Mouse (Mus musculus) CD8-positive naive resting alpha-beta T cell, adult 2 months (primary cell): Measurements from ENCODE around the gene Muc5b.
"Not testable (repeated sequence)": the region's sequence is repeated elsewhere in the genome, so short reads cannot be mapped to it uniquely, and the experiment has no call there.

Source experiments
- DNase-seq, 2 experiments: peaks; one replicate each; pipeline ENCODE4 v3.0.0; 2022; ENCODE audit warnings: low read depth in 2 of 2, low spot score in 2 of 2

The Muc5b gene

GRCm38 (mm10) chr7:141838779-141839178 lies at the start of gene Muc5b:
Muc5b (plus strand) TSS chr7:141839070.
- DNase-seq, result no peak

GRCm38 (mm10) chr7:141794251-141794650 lies 44.6 kb upstream of the Muc5b start:
- no peak for DNase-seq

- no peak for DNase-seq
Measured at GRCm38 (mm10) chr7:141803206-141803605, 35.7 kb upstream of the Muc5b start.

- DNase-seq, result no peak
Measured at GRCm38 (mm10) chr7:141805384-141805783, 33.5 kb upstream of the Muc5b start.

- DNase-seq, result not testable (repeated sequence)
Measured at GRCm38 (mm10) chr7:141807823-141808222, 31.0 kb upstream of the Muc5b start.

- DNase-seq, result not testable (repeated sequence)
Measured at GRCm38 (mm10) chr7:141809933-141810332, 28.9 kb upstream of the Muc5b start.

- DNase-seq, result no peak
Measured at GRCm38 (mm10) chr7:141813321-141813720, 25.5 kb upstream of the Muc5b start.

- no peak for DNase-seq
Measured at GRCm38 (mm10) chr7:141815361-141815760, 23.5 kb upstream of the Muc5b start.

- no peak for DNase-seq
Measured at GRCm38 (mm10) chr7:141817355-141818075, 21.4 kb upstream of the Muc5b start.

- DNase-seq, result no peak
Measured at GRCm38 (mm10) chr7:141818267-141818666, 20.6 kb upstream of the Muc5b start.

- DNase-seq, result no peak
Measured at GRCm38 (mm10) chr7:141822582-141823261, 16.1 kb upstream of the Muc5b start.

GRCm38 (mm10) chr7:141823699-141824098 lies 15.2 kb upstream of the Muc5b start:
- DNase-seq, result no peak

GRCm38 (mm10) chr7:141824398-141824797 lies 14.5 kb upstream of the Muc5b start:
- no peak for DNase-seq

GRCm38 (mm10) chr7:141835941-141836340 lies 2.9 kb upstream of the Muc5b start:
- DNase-seq, result no peak

GRCm38 (mm10) chr7:141836423-141836822 lies 2.4 kb upstream of the Muc5b start:
- no peak for DNase-seq

GRCm38 (mm10) chr7:141840354-141840753 lies 1.5 kb downstream of the Muc5b start:
- no peak for DNase-seq

- DNase-seq, result no peak
Measured at GRCm38 (mm10) chr7:141861046-141861445, 22.2 kb downstream of the Muc5b start.

GRCm38 (mm10) chr7:141869644-141870043 lies 30.8 kb downstream of the Muc5b start:
- no peak for DNase-seq

- no peak for DNase-seq
Measured at GRCm38 (mm10) chr7:141870553-141870952, 31.7 kb downstream of the Muc5b start.

- DNase-seq, result no peak
Measured at GRCm38 (mm10) chr7:141874891-141875290, 36.0 kb downstream of the Muc5b start.

- no peak for DNase-seq
Measured at GRCm38 (mm10) chr7:141878813-141879212, 39.9 kb downstream of the Muc5b start.

GRCm38 (mm10) chr7:141892151-141892550 lies 53.3 kb downstream of the Muc5b start:
- no peak for DNase-seq

GRCm38 (mm10) chr7:141901825-141902224 lies 63.0 kb downstream of the Muc5b start:
- no peak for DNase-seq
